Mouse (Mus musculus) CD4-positive helper T cell, adult 2 months (primary cell): Measurements from ENCODE around the gene E330017A01Rik.

ENCODE experiments used
- DNase-seq: peaks from one replicate; pipeline ENCODE4 v3.0.0-alpha.2; 2012; ENCODE audit warnings: low read depth, missing footprints, low spot score

The E330017A01Rik gene

DNA sequence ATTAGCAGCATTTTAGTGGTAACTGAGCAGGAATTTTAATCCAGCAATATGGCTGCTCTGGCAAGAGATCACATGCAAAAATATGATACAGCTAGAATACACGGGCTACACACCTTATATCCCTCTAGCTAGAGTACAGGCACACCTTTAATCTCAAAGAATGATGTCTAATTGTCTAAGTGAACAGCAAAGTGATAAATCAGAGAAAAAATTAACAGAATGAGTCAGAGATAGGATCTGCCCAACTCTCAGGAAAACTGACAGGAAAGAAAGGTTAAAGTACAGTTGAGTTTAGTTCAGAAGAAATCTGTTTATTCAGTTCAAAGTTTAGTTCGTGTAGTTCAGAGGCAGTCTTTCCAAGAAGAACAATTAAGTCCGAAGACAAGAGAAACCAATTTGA is 47.2 kb downstream of the E330017A01Rik start:
- DNase-seq, result no peak

DNA sequence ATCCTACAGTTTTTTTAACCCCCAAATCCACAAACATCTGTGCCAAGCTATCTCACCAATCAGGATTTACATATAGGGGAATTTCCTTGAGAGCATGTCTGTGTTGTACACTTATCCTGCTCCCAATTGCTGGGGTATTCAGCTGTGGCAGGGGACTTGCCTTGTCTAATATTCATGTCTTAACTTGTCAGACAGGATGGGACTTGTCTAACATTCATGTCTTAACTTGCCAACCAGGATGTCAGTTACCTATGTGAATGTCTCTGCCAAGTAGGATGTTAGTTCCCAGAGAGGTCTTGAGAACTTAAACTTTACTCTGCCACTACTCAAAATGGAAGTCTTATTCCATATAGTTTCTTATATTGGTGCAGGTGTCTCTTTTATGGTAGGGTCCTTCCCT is 49.1 kb downstream of the E330017A01Rik start:
- no peak for DNase-seq
